Mouse (Mus musculus) liver, adult 2 months (tissue): ENCODE results near the gene Ell2.

Source experiments
- CTCF ChIP-seq: fragments of 200-500 bp; IDR thresholded peaks from 2 replicates; pipeline ENCODE4 v1.5.1; 2011; ENCODE audit warnings: low read depth, low read length, control low read depth
- POLR2A ChIP-seq: fragments of 200-500 bp; IDR thresholded peaks from 2 replicates; pipeline ENCODE4 v1.6.1; 2011; ENCODE audit warnings: low read length, control low read depth; ENCODE audit not compliant: insufficient read depth; ENCODE audit errors: extremely low read depth

DNA sequence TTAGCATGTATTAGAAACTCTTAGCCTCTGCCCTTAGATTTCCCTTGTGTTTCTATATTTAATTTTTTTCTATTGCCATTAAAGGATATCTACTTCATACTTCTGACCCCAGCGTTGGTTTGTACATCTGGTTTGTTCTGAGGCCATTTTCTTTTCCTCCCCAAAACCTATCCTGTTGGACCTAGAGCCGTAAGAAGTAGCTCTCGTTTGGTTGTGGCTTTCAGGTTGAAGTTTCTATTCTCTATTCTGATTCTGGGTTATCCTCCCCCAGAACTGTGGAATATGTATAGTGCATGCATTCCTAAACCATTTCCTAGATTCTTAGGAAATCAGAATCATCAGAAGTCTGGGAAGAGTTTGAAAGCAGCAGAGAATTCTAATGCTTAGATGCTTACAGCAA is 34.6 kb downstream of the Ell2 start:
- no peak for TF ChIP-seq POLR2A
- TF ChIP-seq CTCF = no peak
